Mouse (Mus musculus): ENCODE measurements at regions not wholly inside any gene's neighbourhood (a gene's known extent, or its start where the extent isn't known, plus 50 kb on each side); places are given as distances from the start of the nearest gene placed in this dataset.

DNA sequence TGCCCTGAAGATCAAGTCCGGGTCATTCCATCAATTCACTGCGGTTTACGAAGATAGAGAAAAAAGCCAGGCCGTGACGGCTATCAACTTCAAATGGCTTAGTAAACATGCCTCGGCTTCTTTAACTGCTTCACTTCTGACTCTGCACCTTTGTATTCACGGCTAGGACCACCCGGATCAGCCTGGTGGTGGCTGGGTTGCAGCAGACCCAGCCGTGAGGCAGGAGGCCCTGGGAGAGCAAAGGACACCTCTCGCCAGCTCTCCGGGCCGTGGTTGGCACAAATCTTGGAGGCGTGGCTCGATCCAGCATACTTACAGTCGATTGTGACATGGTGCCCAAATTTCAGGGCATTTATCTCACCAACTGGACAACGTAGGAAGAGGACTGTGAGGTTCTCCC lies 187.5 kb downstream of the Gpat3 start:
- TF ChIP-seq MYC (IDR thresholded peaks at IDR 0.05; ENCODE audit: low read depth, low read length) (no peak), MXI1 (IDR thresholded peaks at IDR 0.05; ENCODE audit: low read depth, low read length) (no peak)
